Mouse (Mus musculus) hindbrain, embryonic 12.5 days (tissue): ENCODE data around the gene Fam131c. TPM values are rescaled to one million over a fixed set of nuclear protein-coding genes. Genes with fewer than 3 reads are reported as not detected.

Experiments
- ATAC-seq: fragments of 200-750 bp; cut with Nextera tagmentation; 2 replicates; pipeline ENCODE4 v1.8.0; 2017; ENCODE audit warnings: moderate TSS enrichment; ENCODE audit not compliant: low FRiP score
- H3K27ac ChIP-seq: fragments of 300-500 bp; sonication (generic); 2 replicates; pipeline ENCODE4 v1.5.1; 2016; ENCODE audit warnings: mild to moderate bottlenecking
- H3K27me3 ChIP-seq: fragments of 300-500 bp; sonication (generic); 2 replicates; pipeline ENCODE4 v1.6.1; 2016; ENCODE audit warnings: mild to moderate bottlenecking
- H3K36me3 ChIP-seq: fragments of 300-500 bp; sonication (generic); 2 replicates; pipeline ENCODE4 v1.6.1; 2016; ENCODE audit warnings: mild to moderate bottlenecking
- H3K4me1 ChIP-seq: fragments of 300-500 bp; sonication (generic); 2 replicates; pipeline ENCODE4 v1.6.1; 2016
- H3K4me2 ChIP-seq: fragments of 300-500 bp; sonication (generic); replicated peaks from 2 replicates; pipeline ENCODE4 v1.6.1; 2016; ENCODE audit warnings: mild to moderate bottlenecking
- H3K4me3 ChIP-seq: fragments of 300-500 bp; sonication (generic); 2 replicates; pipeline ENCODE4 v1.5.1; 2016; ENCODE audit warnings: mild to moderate bottlenecking
- H3K9ac ChIP-seq: fragments of 300-500 bp; sonication (generic); 2 replicates; pipeline ENCODE4 v1.6.1; 2016; ENCODE audit warnings: mild to moderate bottlenecking, moderate library complexity
- H3K9me3 ChIP-seq: fragments of 300-500 bp; sonication (generic); replicated peaks from 2 replicates; pipeline ENCODE4 v1.6.1; 2016; ENCODE audit warnings: mild to moderate bottlenecking
- WGBS: fragments of 180-500 bp; shearing (Covaris S2); methylation state at CpG from one replicate; pipeline ENCODE4 v1.1.7; 2016; 5-methylcytosine and 5-hydroxymethylcytosine counted together
- polyA plus RNA-seq: library from polyadenylated mRNA; unstranded; fragments of >200 nt; fragmentation: Nextera tagmentation; extraction: Ambion mirVana; gene quantifications from 2 replicates; pipeline ENCODE4 v1.2.1, GENCODE M21; 2016

Gene Fam131c
- polyA plus RNA-seq = 2.3 and 2.5 TPM in 2 replicates

DNA sequence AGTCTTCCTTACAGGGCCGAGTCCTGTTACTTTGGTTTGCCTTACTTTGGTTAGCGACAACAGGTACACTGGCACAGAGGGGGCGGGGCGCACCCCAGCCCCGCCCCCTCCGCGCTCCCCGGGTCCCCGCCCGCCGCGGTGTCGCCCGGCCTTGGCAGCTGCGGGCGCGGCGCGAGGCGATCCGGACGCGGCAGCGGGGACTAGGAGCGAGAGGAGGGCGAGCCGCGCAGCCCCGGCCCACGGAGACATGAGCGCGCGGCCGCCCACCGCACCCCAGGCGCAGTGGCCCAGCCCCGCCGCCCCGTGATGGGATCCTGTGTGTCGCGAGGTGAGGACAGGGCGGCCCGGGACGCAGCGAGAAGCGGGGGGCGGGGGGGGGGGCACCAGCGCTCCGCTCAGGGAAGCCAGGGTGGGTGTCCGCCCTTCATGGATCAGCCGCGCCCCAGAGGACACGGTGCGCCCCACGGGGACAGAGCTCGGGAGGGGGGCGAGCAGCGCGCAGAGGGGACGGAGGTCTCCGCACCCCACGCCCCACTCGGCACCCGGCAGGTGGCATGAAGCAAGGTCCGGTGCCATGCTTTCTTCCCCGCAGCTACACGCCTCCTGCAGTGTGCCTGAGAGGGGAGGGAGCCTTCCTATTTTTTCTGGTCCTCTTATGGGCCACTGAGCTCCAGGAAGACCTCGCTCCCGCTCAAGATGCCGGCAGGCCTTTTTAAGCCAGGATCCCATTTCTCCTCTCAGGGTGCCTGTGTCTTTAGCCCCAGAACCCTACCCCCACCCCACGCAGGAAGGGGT is at the start of gene Fam131c:
Gene Fam131c, plus strand, starts transcription at position 224 of the 795 bp plus-strand sequence.
- Histone ChIP-seq H3K9ac (peak within 1 kb of the TSS; percentile 69), H3K27me3 (peaks cover 67% of the 10 kb centered on the region), H3K9me3 (no peaks in the 10 kb centered on the region), H3K27ac (no peak within 1 kb of the TSS), H3K4me2 (peak within 1 kb of the TSS; percentile 99), H3K36me3 (no peaks in the 10 kb centered on the region), H3K4me3 (peak within 1 kb of the TSS; percentile 59), H3K4me1 (peaks cover 9% of the 10 kb centered on the region; the same call in 1 of the 2 replicates)
- peak; percentile 42; the same call in 1 of the 2 replicates for ATAC-seq
- under 1% methylated on average over 50 of the region's 71 CpGs for WGBS

DNA sequence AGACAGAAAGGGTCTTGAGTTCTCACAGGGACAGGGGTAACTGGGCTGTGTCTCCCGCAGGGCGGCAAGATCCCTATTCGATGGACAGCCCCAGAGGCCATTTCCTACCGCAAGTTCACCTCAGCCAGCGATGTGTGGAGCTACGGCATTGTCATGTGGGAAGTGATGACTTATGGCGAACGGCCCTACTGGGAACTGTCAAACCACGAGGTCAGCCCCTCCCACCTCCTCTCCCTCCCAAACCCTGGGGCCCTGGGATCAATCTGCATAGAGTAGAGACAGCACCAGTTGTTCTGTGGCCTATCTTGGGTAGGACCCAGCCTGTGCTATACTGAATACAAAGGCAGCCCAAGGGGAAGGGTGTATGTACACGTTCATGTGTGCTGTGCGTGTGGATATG is 45.5 kb upstream of the Fam131c start:
- ATAC-seq = no peak
- H3K4me1 ChIP-seq = no peaks in the 10 kb centered on the region
- peaks cover 4% of the 10 kb centered on the region; the same call in 1 of the 2 replicates for H3K36me3 ChIP-seq
- no peaks in the 10 kb centered on the region for H3K27me3 ChIP-seq
- no peaks in the 10 kb centered on the region for H3K9me3 ChIP-seq
- no peak overlapping the region for H3K9ac ChIP-seq
- no peak overlapping the region for H3K27ac ChIP-seq
- no peak overlapping the region for H3K4me2 ChIP-seq
- WGBS = 82% methylated on average over 11 of the region's 11 CpGs
- no peak overlapping the region for H3K4me3 ChIP-seq

DNA sequence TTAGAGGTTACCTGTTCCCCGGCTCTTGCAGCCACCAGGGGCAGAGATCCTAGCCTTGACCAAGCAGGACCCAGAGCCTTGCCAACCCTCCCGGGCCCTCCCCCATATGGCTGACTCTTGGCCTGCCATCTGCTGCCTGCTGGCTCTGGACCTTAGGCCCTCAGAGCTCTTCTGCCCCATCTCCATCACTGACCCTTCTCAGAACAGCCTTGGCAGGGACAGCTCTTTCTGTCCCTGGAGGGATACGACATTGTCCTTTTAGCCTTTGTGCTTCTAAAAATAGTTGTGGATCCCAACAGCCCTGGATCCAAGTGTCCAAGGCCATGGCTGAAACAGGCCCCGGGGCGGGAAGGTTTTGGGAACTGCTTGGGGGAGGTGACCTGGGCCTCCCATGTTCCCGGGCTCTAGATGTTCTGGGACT is 43.2 kb upstream of the Fam131c start:
- Histone ChIP-seq H3K4me2 (no peak overlapping the region), H3K27me3 (no peaks in the 10 kb centered on the region), H3K4me3 (no peak overlapping the region), H3K9ac (no peak overlapping the region), H3K36me3 (peaks cover 4% of the 10 kb centered on the region; the same call in 1 of the 2 replicates), H3K9me3 (no peaks in the 10 kb centered on the region), H3K4me1 (no peaks in the 10 kb centered on the region), H3K27ac (no peak overlapping the region)
- ATAC-seq = no peak
- WGBS = 85% methylated on average over 6 of the region's 6 CpGs

DNA sequence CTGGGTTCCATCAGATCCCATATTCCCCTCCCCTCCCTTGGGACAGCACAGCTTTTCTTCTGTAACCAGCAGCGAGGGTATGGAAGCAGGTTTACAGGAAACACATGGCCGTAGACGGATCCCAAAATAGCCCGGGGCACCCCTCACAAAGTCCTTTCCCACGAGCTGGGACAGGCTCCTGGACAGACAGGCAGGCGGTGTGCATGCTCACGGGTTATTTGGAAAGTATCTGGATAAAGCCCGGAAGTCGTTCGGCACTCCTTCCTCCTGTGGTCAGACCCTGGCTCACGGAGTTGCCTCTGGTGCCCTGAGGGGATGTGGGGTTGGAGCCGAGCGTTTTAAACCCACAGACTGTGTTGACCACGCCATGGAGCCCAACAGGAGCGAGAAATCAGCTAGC is 42.4 kb upstream of the Fam131c start:
- Histone ChIP-seq H3K27ac (no peak overlapping the region), H3K36me3 (peaks cover 4% of the 10 kb centered on the region; the same call in 1 of the 2 replicates), H3K9ac (no peak overlapping the region), H3K4me1 (no peaks in the 10 kb centered on the region), H3K4me2 (no peak overlapping the region), H3K9me3 (no peaks in the 10 kb centered on the region), H3K27me3 (no peaks in the 10 kb centered on the region), H3K4me3 (no peak overlapping the region)
- no peak for ATAC-seq
- 63% methylated on average over 15 of the region's 15 CpGs for WGBS

DNA sequence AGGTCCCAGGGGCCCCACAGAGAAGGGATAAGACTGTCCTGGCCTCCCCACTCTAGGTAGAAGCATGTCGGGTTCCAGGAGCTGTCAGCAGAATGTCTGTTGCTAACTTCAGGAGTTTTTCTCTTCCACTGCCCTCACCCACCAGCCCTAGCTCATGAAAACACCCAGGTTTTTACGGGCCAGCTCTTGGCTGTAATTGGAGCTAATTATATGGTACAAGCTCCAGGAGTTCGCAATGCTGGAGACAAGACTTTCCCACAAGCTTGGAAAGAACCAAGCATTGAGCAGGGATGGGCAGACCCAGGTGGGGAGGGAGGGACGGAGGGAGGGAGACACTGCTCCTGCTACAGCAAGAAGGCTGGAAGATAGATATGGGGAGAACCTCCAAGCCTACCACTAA is 40.9 kb upstream of the Fam131c start:
- H3K4me1 ChIP-seq = no peaks in the 10 kb centered on the region
- ATAC-seq = no peak
- H3K36me3 ChIP-seq = no peaks in the 10 kb centered on the region
- no peak overlapping the region for H3K9ac ChIP-seq
- no peak overlapping the region for H3K27ac ChIP-seq
- H3K4me2 ChIP-seq = no peak overlapping the region
- H3K27me3 ChIP-seq = no peaks in the 10 kb centered on the region
- no peaks in the 10 kb centered on the region for H3K9me3 ChIP-seq
- 79% methylated on average over 4 of the region's 4 CpGs for WGBS
- no peak overlapping the region for H3K4me3 ChIP-seq

DNA sequence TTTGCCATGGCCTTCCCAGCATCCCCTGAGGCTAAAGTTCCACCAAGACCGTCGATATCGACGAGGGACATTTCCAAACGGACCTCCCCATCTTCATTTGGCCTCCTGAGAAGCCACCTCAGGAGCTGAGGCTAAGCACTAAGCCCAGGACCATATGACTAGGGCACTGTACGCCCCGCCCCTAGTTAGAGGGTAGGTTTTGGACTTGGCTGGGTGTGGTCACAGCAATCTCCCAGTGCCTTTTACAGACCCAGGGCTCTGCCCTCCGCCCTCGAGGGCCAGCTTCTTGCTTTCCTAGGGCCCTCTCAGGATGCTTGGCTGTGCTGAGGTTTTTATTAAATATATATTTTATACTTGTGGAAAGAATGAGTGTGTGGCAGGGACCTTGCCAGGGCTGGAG is 39.3 kb upstream of the Fam131c start:
- Histone ChIP-seq H3K4me1 (no peaks in the 10 kb centered on the region), H3K4me2 (no peak overlapping the region), H3K36me3 (no peaks in the 10 kb centered on the region), H3K9ac (no peak overlapping the region), H3K4me3 (no peak overlapping the region), H3K27me3 (no peaks in the 10 kb centered on the region), H3K27ac (no peak overlapping the region), H3K9me3 (no peaks in the 10 kb centered on the region)
- WGBS = 88% methylated on average over 9 of the region's 9 CpGs
- no peak for ATAC-seq

DNA sequence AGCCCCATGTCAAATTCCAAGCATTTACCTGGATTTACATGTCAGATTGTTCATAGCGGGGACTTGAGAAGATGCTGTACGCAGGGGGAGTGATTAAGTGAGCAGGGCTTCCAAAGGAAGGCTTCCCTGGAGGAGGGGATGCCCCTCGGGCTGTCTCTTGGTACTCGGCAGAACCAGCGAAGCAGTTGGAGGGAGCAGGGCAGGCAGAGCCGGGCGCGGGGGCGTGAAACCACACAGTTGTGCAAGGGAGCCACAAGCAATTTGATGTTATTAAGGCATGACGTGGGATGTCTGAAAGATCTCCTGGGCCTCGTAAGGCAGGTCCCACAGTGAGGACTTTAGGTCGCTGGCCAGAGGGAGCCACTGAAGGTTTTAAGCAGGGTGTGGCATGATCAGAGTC is 38.1 kb upstream of the Fam131c start:
- Histone ChIP-seq H3K4me3 (no peak overlapping the region), H3K9me3 (no peaks in the 10 kb centered on the region), H3K4me1 (peaks cover 7% of the 10 kb centered on the region), H3K27ac (no peak overlapping the region), H3K36me3 (no peaks in the 10 kb centered on the region), H3K27me3 (no peaks in the 10 kb centered on the region), H3K9ac (no peak overlapping the region), H3K4me2 (no peak overlapping the region)
- ATAC-seq = no peak
- WGBS = 69% methylated on average over 12 of the region's 12 CpGs

DNA sequence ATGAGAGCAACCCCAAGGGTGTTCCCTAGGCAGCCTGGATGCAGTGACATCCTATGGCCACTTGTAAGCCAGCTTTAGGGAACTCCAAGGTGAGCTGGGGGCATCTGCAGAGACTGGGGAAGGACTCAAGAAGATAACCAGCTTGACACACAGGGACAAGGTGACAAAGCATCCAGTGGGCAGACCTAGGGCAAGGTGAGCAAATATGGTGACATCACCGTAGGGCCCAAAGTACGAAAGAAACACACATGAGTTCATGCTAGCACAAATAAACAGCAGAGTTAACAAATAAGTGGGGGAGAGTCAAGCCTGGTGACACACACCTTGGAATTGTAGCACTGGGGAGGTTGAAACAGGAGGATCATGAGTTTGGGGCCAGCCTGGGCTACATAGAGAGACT is 36.6 kb upstream of the Fam131c start:
- Histone ChIP-seq H3K9ac (no peak overlapping the region), H3K4me2 (no peak overlapping the region), H3K4me3 (no peak overlapping the region), H3K36me3 (no peaks in the 10 kb centered on the region), H3K27ac (no peak overlapping the region), H3K4me1 (peaks cover 21% of the 10 kb centered on the region), H3K27me3 (no peaks in the 10 kb centered on the region), H3K9me3 (no peaks in the 10 kb centered on the region)
- WGBS = 96% methylated on average over 2 of the region's 2 CpGs
- no peak for ATAC-seq

DNA sequence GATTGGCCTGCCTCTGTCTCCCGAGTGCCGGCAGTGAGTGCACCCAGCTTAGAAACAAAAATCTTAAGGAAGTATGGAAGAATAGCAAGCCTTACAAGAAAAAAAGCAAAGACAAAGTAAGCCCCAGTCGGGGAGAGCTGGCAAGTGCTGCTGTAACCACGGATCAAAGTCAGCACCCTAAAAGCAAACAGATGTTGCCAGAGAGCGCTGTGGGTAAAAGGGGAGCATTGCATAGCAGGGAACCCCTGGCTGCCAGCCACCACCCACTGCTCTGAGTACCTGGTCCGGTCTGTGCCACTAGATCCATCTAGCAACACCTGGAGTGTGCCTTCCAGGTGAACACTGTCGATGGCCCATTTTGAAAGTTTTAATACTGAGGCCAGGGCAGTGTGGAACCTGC is 35.8 kb upstream of the Fam131c start:
- Histone ChIP-seq H3K4me2 (no peak overlapping the region), H3K4me3 (no peak overlapping the region), H3K27ac (no peak overlapping the region), H3K36me3 (no peaks in the 10 kb centered on the region), H3K27me3 (no peaks in the 10 kb centered on the region), H3K9me3 (no peaks in the 10 kb centered on the region), H3K9ac (no peak overlapping the region), H3K4me1 (peaks cover 23% of the 10 kb centered on the region)
- ATAC-seq = no peak
- 77% methylated on average over 7 of the region's 7 CpGs for WGBS

DNA sequence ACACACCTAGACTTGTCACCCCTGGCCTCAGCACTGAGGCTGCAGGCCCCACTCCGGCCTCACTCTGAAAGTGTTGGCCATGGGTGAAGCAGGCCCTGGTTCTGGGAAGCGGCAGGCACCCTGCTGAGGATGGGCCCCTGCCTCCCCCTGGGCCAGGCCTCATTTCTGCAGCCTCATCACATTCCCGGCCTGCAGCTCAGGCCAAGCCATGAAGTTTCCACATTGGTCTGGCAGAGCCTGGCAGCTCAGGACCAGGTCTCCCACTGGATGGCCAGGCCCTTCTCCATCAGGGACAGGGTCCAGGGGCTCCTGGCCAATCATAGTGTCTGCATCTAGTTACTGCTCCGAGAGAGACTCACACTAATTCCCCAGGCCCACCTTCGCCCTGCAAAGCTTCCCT is 33.3 kb upstream of the Fam131c start:
- H3K4me2 ChIP-seq = no peak overlapping the region
- peak overlapping the region; percentile 73 for H3K27ac ChIP-seq
- 40% methylated on average over 5 of the region's 5 CpGs for WGBS
- H3K36me3 ChIP-seq = no peaks in the 10 kb centered on the region
- ATAC-seq = peak; percentile 20; the same call in 1 of the 2 replicates
- H3K9ac ChIP-seq = no peak overlapping the region
- no peaks in the 10 kb centered on the region for H3K9me3 ChIP-seq
- no peaks in the 10 kb centered on the region for H3K27me3 ChIP-seq
- H3K4me3 ChIP-seq = no peak overlapping the region
- H3K4me1 ChIP-seq = peaks cover 44% of the 10 kb centered on the region

DNA sequence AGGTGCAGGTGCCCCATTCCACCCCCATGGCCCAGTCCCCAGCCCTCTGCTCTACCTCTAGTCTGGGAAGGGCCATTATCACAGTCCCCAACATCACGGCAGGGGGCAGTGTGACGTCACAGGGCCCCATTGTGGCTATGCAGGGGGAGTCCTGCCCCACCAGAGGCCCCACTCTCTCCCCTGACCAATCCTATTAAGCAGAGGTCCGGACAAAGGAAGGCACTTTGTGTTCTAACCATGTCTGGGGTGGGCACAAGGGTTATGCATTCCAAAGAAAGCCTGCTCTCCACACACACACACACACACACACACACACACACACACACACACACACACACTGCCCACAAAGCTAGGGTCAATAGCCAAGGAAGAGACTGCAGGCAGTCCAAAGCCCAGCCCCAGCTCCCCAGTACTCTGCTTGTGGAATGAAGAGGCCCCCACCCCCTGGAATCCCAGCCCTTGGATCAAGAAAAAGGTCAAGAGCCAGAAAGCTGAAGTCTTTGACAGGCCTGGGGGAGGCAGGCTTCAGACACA is 32.7 kb upstream of the Fam131c start:
- H3K27ac ChIP-seq = peak overlapping the region; percentile 73
- 0% methylated on average over 3 of the region's 3 CpGs for WGBS
- no peak overlapping the region for H3K9ac ChIP-seq
- no peak overlapping the region for H3K4me2 ChIP-seq
- H3K4me3 ChIP-seq = no peak overlapping the region
- no peaks in the 10 kb centered on the region for H3K9me3 ChIP-seq
- no peaks in the 10 kb centered on the region for H3K36me3 ChIP-seq
- no peaks in the 10 kb centered on the region for H3K27me3 ChIP-seq
- H3K4me1 ChIP-seq = peaks cover 44% of the 10 kb centered on the region
- peak; percentile 80 for ATAC-seq

DNA sequence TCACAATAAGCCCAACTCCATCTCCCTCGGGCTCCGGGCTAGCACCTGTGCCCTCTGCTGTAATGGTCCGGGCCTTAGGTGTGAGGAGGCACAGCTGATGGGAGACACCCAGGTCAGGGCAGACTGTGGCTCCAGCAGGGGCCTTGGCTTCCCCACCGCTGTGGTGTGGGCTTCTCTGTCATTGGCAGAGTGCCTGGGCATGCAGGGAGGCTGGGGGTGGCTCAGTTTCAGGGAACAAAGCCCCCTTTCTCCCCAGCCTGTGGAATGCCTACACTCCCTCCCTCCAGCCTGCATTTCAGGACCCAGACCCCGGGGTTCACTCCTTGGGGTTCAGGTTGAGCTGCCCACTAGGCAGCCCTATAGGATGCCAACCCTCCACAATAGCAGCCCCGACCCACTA is 31.8 kb upstream of the Fam131c start:
- Histone ChIP-seq H3K4me3 (no peak overlapping the region), H3K27ac (peak overlapping the region; percentile 73), H3K9ac (no peak overlapping the region), H3K27me3 (no peaks in the 10 kb centered on the region), H3K4me1 (peaks cover 47% of the 10 kb centered on the region), H3K4me2 (no peak overlapping the region), H3K36me3 (no peaks in the 10 kb centered on the region), H3K9me3 (no peaks in the 10 kb centered on the region)
- WGBS = 63% methylated on average over 6 of the region's 6 CpGs
- ATAC-seq = no peak; the same call in 1 of the 2 replicates

DNA sequence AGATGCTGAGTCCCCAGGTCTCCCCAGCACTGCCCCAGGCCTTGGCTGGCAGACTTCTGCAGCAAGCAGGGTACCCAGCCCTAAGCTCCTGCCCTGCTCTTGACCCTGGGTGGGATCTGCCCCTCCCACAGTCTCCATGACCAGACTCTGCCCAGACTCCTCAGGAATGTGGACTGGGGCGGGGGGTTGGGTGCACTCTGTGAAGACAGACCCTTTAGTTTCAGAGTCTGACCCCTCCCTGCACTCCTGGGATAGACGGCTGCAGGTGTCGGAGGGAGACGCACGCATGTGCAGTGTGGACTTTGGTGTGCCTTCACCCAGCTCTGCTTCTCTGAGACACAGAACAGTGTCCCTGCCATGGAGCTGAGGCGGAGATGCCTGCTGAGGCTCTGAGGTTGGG is 30.0 kb upstream of the Fam131c start:
- Histone ChIP-seq H3K4me1 (peaks cover 49% of the 10 kb centered on the region), H3K27me3 (no peaks in the 10 kb centered on the region), H3K4me3 (no peak overlapping the region), H3K36me3 (no peaks in the 10 kb centered on the region), H3K27ac (peak overlapping the region; percentile 48), H3K9me3 (no peaks in the 10 kb centered on the region), H3K9ac (peak overlapping the region; percentile 43; the same call in 1 of the 2 replicates), H3K4me2 (no peak overlapping the region)
- ATAC-seq = no peak
- 22% methylated on average over 6 of the region's 6 CpGs for WGBS
